In the genomic region with DNA sequence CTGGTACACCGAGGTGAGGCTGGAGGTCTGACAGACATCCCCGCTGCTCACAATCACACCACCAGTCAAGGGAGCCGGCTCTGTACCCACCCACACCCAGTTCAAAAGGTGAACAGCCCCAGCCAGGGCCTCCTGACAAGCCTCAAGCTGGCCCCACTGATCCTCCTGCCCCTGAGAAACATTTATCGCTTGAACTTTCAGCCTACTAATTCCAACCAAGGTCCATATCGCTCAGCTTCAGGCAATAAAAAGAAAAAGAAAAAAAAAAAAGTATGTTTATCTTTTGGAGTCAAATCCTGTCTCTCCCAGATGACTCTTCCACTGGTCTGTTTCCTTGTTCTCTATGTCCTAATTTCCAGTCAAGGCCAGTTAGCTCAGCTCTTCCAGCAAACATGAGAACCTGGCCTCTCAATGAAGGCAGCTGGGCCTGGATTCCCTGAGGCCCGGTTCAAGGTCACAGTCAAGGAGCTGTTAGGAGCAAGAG, we compare ENCODE assay signal across 16 mouse cellular contexts.
DNase-seq lines count a peak whose midpoint lies in the region; ATAC-seq lines count a peak whose summit lies in the region.
"Had no signal": no experiment of that assay in that cellular context is flagged by ENCODE, and none has a peak within 500 bp of the region (broad histone marks: within the 10 kb centered on the region; RNA-seq: fewer than 3 reads in every experiment).

No protein-coding gene starts in this region.

- no peaks in the 10 kb centered on the region for H3K36me3 ChIP-seq in liver, embryonic 13.5 days
- H3K36me3 ChIP-seq in forebrain, embryonic 14.5 days (ENCODE audit: control insufficient read depth, insufficient read depth, low read length) = no peaks in the 10 kb centered on the region
- H3K36me3 ChIP-seq: heart, embryonic 13.5 days; limb, embryonic 15.5 days; midbrain, embryonic 13.5 days; neural tube, embryonic 12.5 days had no signal

- H3K9me3 ChIP-seq in liver, embryonic 13.5 days (replicated peaks) = no peaks in the 10 kb centered on the region
- no peaks in the 10 kb centered on the region for H3K9me3 ChIP-seq in forebrain, embryonic 14.5 days (replicated peaks; ENCODE audit: control insufficient read depth, low read length)
- H3K9me3 ChIP-seq: heart, embryonic 13.5 days; limb, embryonic 15.5 days; midbrain, embryonic 13.5 days; neural tube, embryonic 12.5 days had no signal

- H3K4me3 ChIP-seq in liver, embryonic 13.5 days (replicated peaks) = no peak overlapping the region
- no peak overlapping the region for H3K4me3 ChIP-seq in forebrain, embryonic 14.5 days (ENCODE audit: low read depth, low read length)
- H3K4me3 ChIP-seq: heart, embryonic 13.5 days; limb, embryonic 15.5 days; midbrain, embryonic 13.5 days; neural tube, embryonic 12.5 days had no signal

- H3K4me2 ChIP-seq in liver, embryonic 13.5 days = peak overlapping the region; percentile 42
- no peak overlapping the region for H3K4me2 ChIP-seq in forebrain, embryonic 14.5 days (ENCODE audit: low read length)
- H3K4me2 ChIP-seq: heart, embryonic 13.5 days; hindbrain, embryonic 14.5 days; limb, embryonic 15.5 days; midbrain, embryonic 13.5 days; neural tube, embryonic 12.5 days had no signal

- H3K27me3 ChIP-seq in liver, embryonic 13.5 days = peaks cover 7% of the 10 kb centered on the region
- H3K27me3 ChIP-seq in forebrain, embryonic 14.5 days (replicated peaks; ENCODE audit: control insufficient read depth, insufficient read depth, low read length) = 0 out of 2 replicates have a peak, but pooled peaks cover 5% of the 10 kb centered on the region

- peak; percentile 33 to 55 for DNase-seq in adrenal gland, adult (ENCODE audit: inconsistent age in 2 of 2, low spot score in 1 of 2)
- DNase-seq in adrenal gland, postnatal 25 days = no peak
- peak; percentile 36 for DNase-seq in ovary, adult 18-20 months (ENCODE audit: low spot score)
- no peak for DNase-seq in ovary, postnatal 36 days (ENCODE audit: low spot score)
- DNase-seq in liver, embryonic 13.5 days = peak; percentile 63
- no peak for DNase-seq in layer of hippocampus, adult 18-20 months (ENCODE audit: low spot score in 2 of 2)
- DNase-seq in forebrain, embryonic 14.5 days (ENCODE audit: low spot score) = no peak
- DNase-seq in urinary bladder, postnatal 25 days (ENCODE audit: low spot score) = no peak
- DNase-seq: cerebellum, adult 2 months; lung, postnatal 4 days; thymus, postnatal 4 days had no signal

- peak overlapping the region; percentile 88 for H3K27ac ChIP-seq in liver, embryonic 13.5 days
- no peak overlapping the region for H3K27ac ChIP-seq in forebrain, embryonic 14.5 days (ENCODE audit: low read depth, low read length)
- H3K27ac ChIP-seq: hindbrain, embryonic 14.5 days; limb, embryonic 15.5 days; midbrain, embryonic 13.5 days; neural tube, embryonic 12.5 days had no signal

- WGBS in liver, embryonic 13.5 days (ENCODE audit: insufficient replicate concordance) = 26% methylated on average over 6 of the region's 6 CpGs
- 88% methylated on average over 6 of the region's 6 CpGs for WGBS in forebrain, embryonic 14.5 days

- peak; percentile 88 for ATAC-seq in liver, embryonic 13.5 days (ENCODE audit: low read depth)
- ATAC-seq in forebrain, embryonic 14.5 days = no peak

- H3K4me1 ChIP-seq in liver, embryonic 13.5 days (replicated peaks) = peaks cover 90% of the 10 kb centered on the region
- no peaks in the 10 kb centered on the region for H3K4me1 ChIP-seq in forebrain, embryonic 14.5 days (ENCODE audit: control insufficient read depth, insufficient read depth, low read length)
- H3K4me1 ChIP-seq: limb, embryonic 15.5 days had no signal

- H3K9ac ChIP-seq in liver, embryonic 13.5 days = peak overlapping the region; percentile 36; the same call in 1 of the 2 replicates
- no peak overlapping the region for H3K9ac ChIP-seq in forebrain, embryonic 14.5 days (ENCODE audit: low read length)
- H3K9ac ChIP-seq: heart, embryonic 13.5 days; hindbrain, embryonic 14.5 days; limb, embryonic 15.5 days; midbrain, embryonic 13.5 days; neural tube, embryonic 12.5 days had no signal

Comparison
In these comparisons a context has a peak if more than half of its experiments do, and no peak if none do; other contexts are left out.
1. DNase-seq: peak in adrenal gland, adult (2 of 2), ovary, adult 18-20 months (single experiment) and liver, embryonic 13.5 days (single experiment); none in adrenal gland, postnatal 25 days (single experiment), ovary, postnatal 36 days (single experiment), layer of hippocampus, adult 18-20 months (0 of 2), forebrain, embryonic 14.5 days (single experiment) and urinary bladder, postnatal 25 days (single experiment).